Mouse (Mus musculus) limb, embryonic 11.5 days (tissue): ENCODE measurements at regions not wholly inside any gene's neighbourhood (a gene's known extent, or its start where the extent isn't known, plus 50 kb on each side); places are given as distances from the start of the nearest gene placed in this dataset.

Source experiments
- ATAC-seq: fragments of 200-750 bp; cut with Nextera tagmentation; 2 replicates; pipeline ENCODE4 v1.8.0; 2017; ENCODE audit warnings: low read depth; ENCODE audit not compliant: insufficient number of reproducible peaks, low FRiP score, low TSS enrichment
- DNase-seq: peaks from one replicate; pipeline ENCODE4 v3.0.0-alpha.2; 2015; ENCODE audit warnings: low spot score
- H3K27ac ChIP-seq: fragments of 300-500 bp; sonication (generic); replicated peaks from 2 replicates; pipeline ENCODE4 v1.5.1; 2014; ENCODE audit warnings: low read depth, mild to moderate bottlenecking, low read length
- H3K27me3 ChIP-seq: fragments of 300-500 bp; sonication (generic); 2 replicates; pipeline ENCODE4 v1.6.1; 2014; ENCODE audit warnings: mild to moderate bottlenecking, low read length, mixed read lengths; ENCODE audit not compliant: control insufficient read depth, insufficient read depth
- H3K36me3 ChIP-seq: fragments of 300-500 bp; sonication (generic); 2 replicates; pipeline ENCODE4 v1.6.1; 2014; ENCODE audit warnings: mild to moderate bottlenecking, low read length, moderate library complexity, mixed read lengths; ENCODE audit not compliant: control insufficient read depth, insufficient read depth
- H3K4me1 ChIP-seq: fragments of 300-500 bp; sonication (generic); 2 replicates; pipeline ENCODE4 v1.6.1; 2014; ENCODE audit warnings: low read length, mixed read lengths; ENCODE audit not compliant: control insufficient read depth, insufficient read depth
- H3K4me2 ChIP-seq: fragments of 300-500 bp; sonication (generic); 2 replicates; pipeline ENCODE4 v1.6.1; 2014; ENCODE audit warnings: low read depth, mild to moderate bottlenecking, moderate library complexity; ENCODE audit not compliant: severe bottlenecking
- H3K4me3 ChIP-seq: fragments of 300-500 bp; sonication (generic); 2 replicates; pipeline ENCODE4 v1.5.1; 2014; ENCODE audit warnings: low read depth, low read length
- H3K9ac ChIP-seq: fragments of 300-500 bp; sonication (generic); 2 replicates; pipeline ENCODE4 v1.6.1; 2014; ENCODE audit warnings: mild to moderate bottlenecking, low read length
- H3K9me3 ChIP-seq: fragments of 300-500 bp; sonication (generic); 2 replicates; pipeline ENCODE4 v1.6.1; 2016; ENCODE audit warnings: low read length; ENCODE audit not compliant: control insufficient read depth
- WGBS: fragments of 180-500 bp; shearing (Covaris S2); extraction: QIAGEN DNeasy Blood & Tissue Kit; methylation state at CpG from one replicate; pipeline ENCODE4 v1.1.7; 2014; 5-methylcytosine and 5-hydroxymethylcytosine counted together

DNA sequence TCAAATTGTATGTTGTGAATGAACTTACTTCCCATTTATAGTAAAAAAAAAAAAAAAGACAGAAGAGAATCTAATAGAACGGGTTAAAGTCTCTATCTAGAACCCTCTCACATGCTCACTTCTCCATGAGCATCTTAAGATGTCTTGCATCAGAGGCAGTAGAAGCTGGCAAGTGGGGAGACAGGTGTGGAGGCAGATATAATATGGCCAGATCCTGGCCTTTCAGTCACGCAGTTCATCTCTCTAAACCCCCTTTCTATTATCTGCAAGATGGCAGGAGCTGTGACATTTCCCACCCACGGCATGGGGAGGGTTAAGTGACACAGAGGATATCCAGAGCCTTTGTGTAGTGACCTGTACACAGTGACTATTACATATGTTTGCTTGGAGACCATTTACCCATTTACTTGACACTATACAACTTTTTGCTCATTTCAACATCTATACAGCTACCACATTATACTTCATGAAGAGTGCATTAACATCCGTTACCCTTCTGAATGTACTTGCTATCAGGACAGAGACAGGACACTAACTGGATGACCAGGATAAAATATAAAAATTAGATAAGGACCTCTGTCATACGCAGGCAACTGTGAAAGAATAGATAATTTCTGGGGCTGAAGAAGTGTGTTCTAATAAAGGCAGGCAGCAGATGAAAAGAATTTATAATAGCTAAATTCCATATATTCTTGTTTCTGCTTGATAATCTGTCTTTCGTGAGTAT is 91.9 kb downstream of the Naa11 start:
- no peaks in the 10 kb centered on the region for H3K4me1 ChIP-seq
- H3K4me3 ChIP-seq, result no peak overlapping the region
- H3K27me3 ChIP-seq, result no peaks in the 10 kb centered on the region
- no peaks in the 10 kb centered on the region for H3K9me3 ChIP-seq
- DNase-seq (no peak), ATAC-seq (no peak)
- H3K4me2 ChIP-seq, result no peak overlapping the region
- no peak overlapping the region for H3K9ac ChIP-seq
- H3K36me3 ChIP-seq, result no peaks in the 10 kb centered on the region
- no peak overlapping the region for H3K27ac ChIP-seq
- 89% methylated on average over 6 of the region's 6 CpGs for WGBS

DNA sequence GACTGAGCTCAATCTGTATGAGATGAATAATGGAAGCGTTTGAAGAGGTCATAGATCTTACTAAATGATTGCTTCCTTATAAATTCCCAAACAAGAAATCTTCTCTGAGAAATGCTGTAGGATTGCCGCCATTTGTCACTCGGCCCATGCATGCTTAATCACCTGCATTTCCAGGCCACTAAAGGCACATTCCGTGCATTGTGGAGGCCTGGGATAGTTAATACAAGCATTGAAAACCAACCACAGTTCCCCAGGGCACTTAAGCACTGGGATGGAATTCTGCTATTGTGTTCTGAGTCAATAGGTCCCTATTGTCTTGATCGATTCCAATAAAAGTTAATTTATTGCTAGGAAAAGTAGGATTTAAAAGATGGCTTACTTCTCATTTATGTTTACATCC is 92.5 kb downstream of the Naa11 start:
- DNase-seq (no peak), ATAC-seq (no peak)
- Histone ChIP-seq H3K27me3 (no peaks in the 10 kb centered on the region), H3K27ac (no peak overlapping the region), H3K36me3 (no peaks in the 10 kb centered on the region), H3K4me2 (no peak overlapping the region), H3K4me3 (no peak overlapping the region), H3K9me3 (no peaks in the 10 kb centered on the region), H3K4me1 (no peaks in the 10 kb centered on the region), H3K9ac (no peak overlapping the region)
- WGBS, result 78% methylated on average over 5 of the region's 5 CpGs

DNA sequence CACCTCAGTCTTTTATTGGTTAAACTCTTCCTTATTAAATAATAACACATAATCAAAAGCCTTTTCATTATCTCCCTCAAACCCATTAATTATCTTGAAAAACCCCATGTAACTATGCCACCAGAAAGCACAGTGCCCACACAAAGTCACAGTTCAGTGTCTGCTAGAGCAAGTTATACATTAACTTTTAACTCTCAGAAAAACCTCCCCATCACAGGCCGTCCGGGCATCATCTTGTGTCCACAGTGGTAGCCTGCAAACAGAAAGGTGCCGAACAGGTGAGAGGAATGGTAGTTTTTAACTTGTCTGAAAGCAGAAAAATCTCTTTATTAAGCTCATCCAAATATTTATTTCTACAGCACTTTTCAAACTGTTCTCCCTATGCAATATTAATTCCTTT is 96.0 kb downstream of the Naa11 start:
- Histone ChIP-seq H3K9me3 (no peaks in the 10 kb centered on the region), H3K27me3 (no peaks in the 10 kb centered on the region), H3K4me3 (no peak overlapping the region), H3K36me3 (no peaks in the 10 kb centered on the region), H3K9ac (no peak overlapping the region), H3K27ac (no peak overlapping the region), H3K4me1 (no peaks in the 10 kb centered on the region), H3K4me2 (no peak overlapping the region)
- no peak for DNase-seq
- ATAC-seq, result no peak
- WGBS, result 90% methylated on average over 3 of the region's 3 CpGs

DNA sequence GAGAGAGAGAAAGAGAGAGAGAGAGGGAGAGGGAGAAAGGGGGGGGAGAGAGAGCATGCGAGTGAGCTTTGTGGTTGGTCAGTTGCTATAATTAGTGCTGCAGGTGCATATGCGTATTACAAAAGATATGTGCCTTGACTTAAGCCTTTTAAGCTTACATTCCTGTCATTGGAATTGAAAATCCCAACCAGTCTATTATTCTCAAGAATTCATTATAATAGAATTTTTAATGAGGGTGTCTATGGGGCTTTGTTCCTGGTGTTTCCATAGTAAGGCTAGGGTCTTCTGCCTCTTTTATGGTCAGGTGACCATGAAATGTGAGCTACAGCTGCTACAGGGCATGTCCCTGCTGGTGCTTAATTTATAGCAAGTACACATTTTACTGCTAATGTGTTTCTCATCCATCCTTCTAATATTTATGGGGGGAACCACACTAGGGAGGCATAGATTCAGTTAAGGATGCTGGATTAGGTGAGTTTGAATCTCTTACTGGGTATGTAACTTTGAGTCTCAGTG is 102.0 kb downstream of the Naa11 start:
- Histone ChIP-seq H3K27me3 (no peaks in the 10 kb centered on the region), H3K4me3 (no peak overlapping the region), H3K36me3 (no peaks in the 10 kb centered on the region), H3K4me2 (no peak overlapping the region), H3K9ac (no peak overlapping the region), H3K4me1 (no peaks in the 10 kb centered on the region), H3K9me3 (no peaks in the 10 kb centered on the region), H3K27ac (no peak overlapping the region)
- whole genome bisulfite sequencing, result 75% methylated on average over 2 of the region's 2 CpGs
- DNase-seq (no peak), ATAC-seq (no peak)

DNA sequence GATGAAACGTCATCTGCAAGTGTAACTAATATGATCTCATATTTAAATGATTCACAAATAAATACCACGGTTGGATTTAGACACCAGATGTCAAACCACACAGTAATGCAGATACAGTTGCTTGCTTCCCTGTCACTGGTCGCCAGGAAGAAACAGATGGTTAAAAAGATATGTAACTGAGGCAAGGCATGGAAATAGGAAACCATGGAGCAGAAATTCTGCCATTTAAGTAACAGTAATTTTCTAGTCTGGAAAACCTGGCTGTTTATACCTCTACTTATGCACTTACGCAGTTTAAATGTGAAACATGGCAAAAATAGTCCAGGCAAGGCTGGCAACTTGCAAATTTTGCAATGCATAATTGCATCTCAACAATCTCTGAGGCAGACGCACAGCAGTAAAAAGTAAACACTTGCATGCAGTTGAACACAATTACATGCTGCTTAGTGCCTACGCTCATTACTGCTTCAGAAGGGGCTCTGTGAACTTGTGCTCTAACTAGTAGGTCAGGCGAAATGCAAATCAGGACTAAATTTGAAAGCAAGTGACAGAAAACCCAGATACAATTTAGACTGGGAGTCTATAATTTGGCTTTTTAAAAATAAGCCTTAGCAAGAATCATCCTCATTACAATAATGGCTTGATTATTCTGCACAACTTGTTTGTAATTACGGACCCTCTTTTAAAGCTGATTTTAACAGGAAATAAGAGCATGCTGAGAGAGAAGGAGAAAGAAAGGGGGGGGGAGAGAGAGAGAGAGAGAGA is 102.6 kb downstream of the Naa11 start:
- Histone ChIP-seq H3K9ac (no peak overlapping the region), H3K36me3 (no peaks in the 10 kb centered on the region), H3K27me3 (no peaks in the 10 kb centered on the region), H3K4me3 (no peak overlapping the region), H3K9me3 (no peaks in the 10 kb centered on the region), H3K27ac (no peak overlapping the region), H3K4me2 (no peak overlapping the region), H3K4me1 (no peaks in the 10 kb centered on the region)
- DNase-seq, result no peak
- 70% methylated on average over 8 of the region's 8 CpGs for WGBS
- no peak for ATAC-seq

DNA sequence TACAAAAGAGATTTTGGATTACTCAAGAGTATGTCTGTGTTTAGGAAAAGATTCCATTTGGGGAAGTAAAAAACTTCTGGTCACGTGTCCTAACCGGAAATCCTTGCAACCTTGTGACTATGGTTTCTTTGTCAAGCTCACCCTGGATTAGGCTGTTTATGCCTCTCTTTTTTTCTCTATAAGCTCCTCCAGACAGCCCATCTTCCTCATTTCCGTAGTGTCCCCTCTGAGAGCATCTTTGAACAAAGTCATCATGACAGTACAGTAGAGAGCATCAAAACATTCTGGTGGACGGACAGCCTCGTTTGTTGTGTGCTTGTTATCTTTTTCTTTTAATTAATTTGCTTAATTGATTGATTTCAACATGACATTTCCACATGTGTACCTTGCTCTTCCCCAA is 112.7 kb downstream of the Naa11 start:
- DNase-seq (no peak), ATAC-seq (no peak)
- no peak overlapping the region for H3K9ac ChIP-seq
- no peak overlapping the region for H3K27ac ChIP-seq
- H3K9me3 ChIP-seq, result no peaks in the 10 kb centered on the region
- WGBS, result 89% methylated on average over 5 of the region's 5 CpGs
- H3K4me1 ChIP-seq, result no peaks in the 10 kb centered on the region
- H3K4me3 ChIP-seq, result no peak overlapping the region
- no peaks in the 10 kb centered on the region for H3K36me3 ChIP-seq
- no peaks in the 10 kb centered on the region for H3K27me3 ChIP-seq
- H3K4me2 ChIP-seq, result no peak overlapping the region

DNA sequence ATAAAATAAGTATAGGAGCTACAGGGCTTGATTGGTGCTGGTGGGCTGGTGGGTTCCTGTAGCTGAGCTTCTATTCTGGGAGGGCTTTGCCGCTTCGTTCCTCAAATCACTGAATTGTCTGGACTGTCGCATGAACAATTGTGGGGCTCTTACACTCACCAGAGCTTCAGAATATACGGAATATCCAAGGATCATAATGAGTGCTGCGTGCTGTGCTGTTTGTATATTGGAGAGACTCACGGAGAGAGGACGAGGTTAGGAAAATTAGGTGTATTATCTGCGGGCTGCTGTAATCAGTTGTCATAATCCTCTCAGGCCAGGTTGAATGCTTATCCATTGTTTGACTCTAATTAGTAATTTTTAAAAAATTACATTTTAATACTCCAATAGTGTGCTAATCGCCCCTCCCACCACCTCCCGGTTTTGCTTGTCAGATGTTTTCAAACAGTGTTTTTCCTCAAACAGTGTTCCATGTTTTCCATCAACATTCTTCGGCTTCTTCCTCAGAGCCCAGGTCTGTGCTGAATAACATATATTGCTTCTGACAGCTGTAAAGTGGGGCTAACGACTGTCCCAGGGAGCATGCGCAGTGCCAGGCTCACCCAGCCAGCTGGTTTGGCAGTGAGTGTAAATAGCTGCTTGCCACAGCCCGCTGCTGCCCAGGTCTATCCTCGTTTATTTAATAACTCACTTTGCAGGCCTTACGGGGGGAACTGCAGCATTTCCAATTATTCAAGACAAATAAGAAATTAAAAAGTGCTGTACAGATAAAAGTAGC is 114.2 kb downstream of the Naa11 start:
- Histone ChIP-seq H3K4me2 (no peak overlapping the region), H3K4me3 (no peak overlapping the region), H3K36me3 (no peaks in the 10 kb centered on the region), H3K27ac (no peak overlapping the region), H3K9ac (no peak overlapping the region), H3K27me3 (no peaks in the 10 kb centered on the region), H3K9me3 (no peaks in the 10 kb centered on the region), H3K4me1 (no peaks in the 10 kb centered on the region)
- 72% methylated on average over 16 of the region's 16 CpGs for WGBS
- DNase-seq (peak; percentile 51), ATAC-seq (no peak)

DNA sequence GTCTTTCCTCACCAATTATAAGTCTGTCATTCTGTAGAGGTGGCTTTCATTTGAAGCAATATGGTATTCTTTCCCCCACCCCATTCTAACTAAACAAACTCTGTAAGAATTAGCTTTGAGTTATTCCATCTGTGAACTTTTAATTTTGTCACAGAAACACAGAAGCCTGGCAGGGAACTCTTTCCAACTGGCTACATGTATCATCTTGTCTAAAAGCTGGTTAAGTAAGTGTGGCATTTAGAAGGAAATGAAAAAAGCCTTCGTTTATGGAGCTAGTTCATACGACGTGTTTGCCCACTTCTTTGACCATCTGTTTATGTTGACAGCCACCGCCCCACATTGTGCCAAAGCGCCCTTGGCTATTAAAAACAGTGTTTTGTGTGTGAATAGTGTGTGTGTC is 115.5 kb downstream of the Naa11 start:
- H3K27ac ChIP-seq, result no peak overlapping the region
- no peaks in the 10 kb centered on the region for H3K9me3 ChIP-seq
- no peaks in the 10 kb centered on the region for H3K4me1 ChIP-seq
- H3K4me2 ChIP-seq, result no peak overlapping the region
- ATAC-seq, result no peak
- H3K9ac ChIP-seq, result no peak overlapping the region
- no peaks in the 10 kb centered on the region for H3K27me3 ChIP-seq
- H3K36me3 ChIP-seq, result no peaks in the 10 kb centered on the region
- no peak for DNase-seq
- H3K4me3 ChIP-seq, result no peak overlapping the region
- 78% methylated on average over 5 of the region's 5 CpGs for WGBS
